Mouse (Mus musculus): ENCODE results near the gene Prss12.

DNA sequence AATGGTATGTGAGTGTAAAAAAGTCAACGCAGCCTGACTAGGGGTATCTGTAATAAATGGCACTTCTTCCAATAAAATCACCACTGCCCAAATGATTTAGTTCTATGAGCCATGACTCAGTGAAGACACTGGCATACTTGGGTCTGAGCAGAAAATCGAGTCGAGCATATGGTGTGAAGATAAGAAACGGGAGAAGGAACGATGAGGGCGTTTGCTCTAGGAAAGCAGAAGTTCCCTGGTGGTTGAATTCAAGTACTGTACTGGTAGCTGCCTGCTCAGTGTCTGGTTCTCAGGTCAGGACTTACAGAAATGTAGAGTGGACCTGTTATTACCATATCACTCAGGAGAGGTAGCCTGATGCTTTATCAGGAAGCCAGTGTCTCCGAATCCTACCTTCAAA, 6.2 kb upstream of the Prss12 start:
- TF ChIP-seq CTCF (IDR thresholded peaks at IDR 0.05; ENCODE audit: control insufficient read depth, insufficient read depth, insufficient replicate concordance, low read depth, low read length) (no peak), POLR2A (IDR thresholded peaks at IDR 0.05; ENCODE audit: control insufficient read depth, low read depth, low read length) (no peak)
